Mouse (Mus musculus): Measurements from ENCODE around the gene Kif1b.
"Not testable (repeated sequence)": the region's sequence is repeated elsewhere in the genome, so short reads cannot be mapped to it uniquely, and the experiment has no call there.

Gene Kif1b

DNA sequence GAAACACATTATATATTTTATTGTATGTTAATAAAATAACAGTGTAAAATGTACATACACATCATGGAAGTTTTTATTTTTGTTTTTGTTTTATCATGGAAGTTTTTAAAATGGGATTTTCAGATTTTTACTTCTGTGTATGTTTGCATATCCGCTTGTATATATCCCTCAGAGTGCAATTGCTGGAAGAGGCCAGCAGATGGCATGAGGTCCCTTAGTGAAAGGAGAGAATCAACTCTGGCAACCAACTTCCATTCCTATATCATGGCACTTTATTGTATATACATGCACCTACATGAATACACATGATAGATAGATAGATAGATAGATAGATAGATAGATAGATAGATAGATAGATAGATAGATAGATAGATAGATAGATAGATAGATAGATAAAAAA lies 34.4 kb downstream of the Kif1b start:
- no peak for DNase-seq (ENCODE audit: low read depth in 1 of 2, low spot score in 2 of 2)

- DNase-seq (ENCODE audit: low read depth in 1 of 2, low spot score in 2 of 2): no peak
Observed at GRCm38 (mm10) chr4:149270541-149270940, 37.0 kb downstream of the Kif1b start.

GRCm38 (mm10) chr4:149269026-149269425 lies 38.5 kb downstream of the Kif1b start:
- no peak for DNase-seq (ENCODE audit: low read depth in 1 of 2, low spot score in 2 of 2)

GRCm38 (mm10) chr4:149264895-149265294 lies 42.6 kb downstream of the Kif1b start:
- DNase-seq (ENCODE audit: low read depth in 1 of 2, low spot score in 2 of 2): no peak

GRCm38 (mm10) chr4:149263218-149263617 lies 44.3 kb downstream of the Kif1b start:
- no peak for DNase-seq (ENCODE audit: low read depth in 1 of 2, low spot score in 2 of 2)

DNA sequence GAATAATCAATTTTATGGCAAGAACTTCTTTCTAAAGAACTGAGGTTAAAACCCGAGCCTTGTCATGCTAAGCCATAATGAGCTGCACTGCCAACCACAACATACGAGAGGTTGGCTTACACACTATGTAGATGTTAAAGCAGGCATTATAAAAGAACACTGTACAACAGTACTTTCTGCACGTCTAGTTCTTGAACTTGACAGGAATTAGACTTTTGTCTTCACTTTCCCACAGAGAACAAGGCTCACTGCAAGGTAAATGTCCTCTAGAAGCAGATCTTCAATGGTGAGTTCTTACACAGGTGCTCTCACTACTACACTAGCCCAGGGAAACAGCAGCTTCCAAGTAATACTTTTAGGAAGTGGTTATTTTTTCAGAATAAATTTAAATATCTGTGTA lies 46.0 kb downstream of the Kif1b start:
- DNase-seq (ENCODE audit: low read depth in 1 of 2, low spot score in 2 of 2): no peak

GRCm38 (mm10) chr4:149260911-149261310 lies 46.6 kb downstream of the Kif1b start:
- no peak for DNase-seq (ENCODE audit: low read depth in 1 of 2, low spot score in 2 of 2)

- DNase-seq (ENCODE audit: low read depth in 1 of 2, low spot score in 2 of 2): no peak
Observed at GRCm38 (mm10) chr4:149259391-149260094, 48.0 kb downstream of the Kif1b start.

- no peak for DNase-seq (ENCODE audit: low read depth in 1 of 2, low spot score in 2 of 2)
Observed at GRCm38 (mm10) chr4:149258926-149259325, 48.6 kb downstream of the Kif1b start.

GRCm38 (mm10) chr4:149256511-149257300 lies 50.8 kb downstream of the Kif1b start:
- DNase-seq (ENCODE audit: low read depth in 1 of 2, low spot score in 2 of 2): no peak

DNA sequence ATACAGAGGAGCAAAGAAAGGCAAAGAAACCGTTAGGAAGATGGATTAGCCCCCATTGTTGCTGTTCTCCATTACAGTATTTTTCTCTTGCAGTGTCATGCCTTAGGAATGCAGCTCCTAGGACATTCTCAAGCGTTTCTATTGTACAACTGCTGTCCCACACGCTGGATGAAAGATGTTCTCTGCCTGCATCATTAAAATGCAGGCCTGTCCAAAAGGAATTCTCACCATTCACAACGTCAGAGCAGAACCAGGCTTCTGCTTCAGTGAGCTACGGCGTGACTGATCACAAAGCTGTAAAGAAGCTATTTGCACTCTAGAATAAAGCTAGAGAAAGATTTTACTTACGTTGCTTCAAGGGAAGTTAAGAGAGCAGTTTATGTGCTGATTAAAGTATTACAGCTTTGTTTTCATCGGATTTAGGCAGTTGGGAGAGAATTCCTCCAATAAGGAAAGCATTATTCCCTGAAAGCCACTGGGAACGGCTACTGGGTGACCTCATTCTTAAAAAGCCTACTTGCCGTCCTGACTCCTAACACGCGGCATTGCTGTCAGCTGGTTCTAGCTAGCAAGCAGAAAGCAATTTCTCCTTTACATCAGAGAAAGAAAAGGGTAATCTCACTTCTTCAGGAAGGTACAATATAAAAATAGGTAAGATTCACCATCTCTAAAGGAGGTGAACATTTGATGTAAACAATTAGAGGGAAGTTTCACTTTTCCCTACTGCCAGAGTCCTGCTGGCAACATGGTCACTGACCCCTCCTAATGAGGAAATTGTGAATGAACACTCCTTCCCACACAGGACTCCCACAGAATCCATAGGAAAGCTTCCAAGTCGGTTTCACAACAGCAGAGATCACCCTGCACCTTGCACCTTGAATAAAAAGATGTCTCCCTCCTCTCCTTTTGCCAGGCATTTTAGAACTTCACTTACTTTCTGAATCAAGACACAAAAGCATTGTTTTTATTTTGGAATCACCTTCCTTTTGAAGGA lies 51.9 kb downstream of the Kif1b start:
- DNase-seq (ENCODE audit: low read depth in 1 of 2, low spot score in 2 of 2): no peak

DNA sequence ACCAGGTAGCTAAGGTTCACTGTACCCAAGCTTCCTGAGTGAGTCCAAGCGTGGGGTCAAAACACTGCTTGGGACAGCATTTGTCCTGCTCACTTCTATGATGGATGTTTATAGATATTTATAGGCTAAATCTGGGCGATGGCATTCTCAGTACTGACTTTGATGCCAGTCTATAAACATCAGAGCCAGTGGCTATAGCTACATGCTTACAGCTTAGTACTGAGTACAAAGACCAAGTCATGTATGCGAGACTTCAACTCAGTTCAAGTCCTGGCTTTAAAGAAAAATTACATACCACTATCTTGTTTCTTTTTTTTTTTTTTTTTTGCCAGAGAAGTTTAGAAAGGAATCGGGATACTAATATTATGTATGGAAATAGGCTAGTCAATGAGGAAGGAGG lies 52.7 kb downstream of the Kif1b start:
- no peak for DNase-seq (ENCODE audit: low read depth in 1 of 2, low spot score in 2 of 2)

- no peak for DNase-seq (ENCODE audit: low read depth in 1 of 2, low spot score in 2 of 2)
Observed at GRCm38 (mm10) chr4:149249311-149249710, 58.2 kb downstream of the Kif1b start.

DNA sequence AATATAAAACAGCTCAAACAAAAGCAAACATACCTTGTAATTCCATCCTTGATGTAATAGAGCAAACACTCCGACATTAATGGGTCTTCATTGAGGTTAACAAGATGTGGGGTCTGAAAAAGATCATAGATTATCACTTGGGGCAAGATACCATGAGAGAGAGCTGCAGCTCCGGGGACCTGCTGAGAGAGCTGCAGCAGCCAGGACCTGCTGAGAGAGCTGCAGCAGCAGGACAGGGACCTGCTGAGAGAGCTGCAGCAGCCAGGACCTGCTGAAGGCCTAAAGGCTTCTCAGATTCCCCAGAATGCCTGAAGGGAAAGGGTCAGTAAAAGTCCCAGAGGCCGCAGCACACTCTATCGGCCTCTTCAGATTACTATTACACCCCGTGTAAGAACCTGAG lies 59.7 kb downstream of the Kif1b start:
- no peak for DNase-seq (ENCODE audit: low read depth in 1 of 2, low spot score in 2 of 2)

DNA sequence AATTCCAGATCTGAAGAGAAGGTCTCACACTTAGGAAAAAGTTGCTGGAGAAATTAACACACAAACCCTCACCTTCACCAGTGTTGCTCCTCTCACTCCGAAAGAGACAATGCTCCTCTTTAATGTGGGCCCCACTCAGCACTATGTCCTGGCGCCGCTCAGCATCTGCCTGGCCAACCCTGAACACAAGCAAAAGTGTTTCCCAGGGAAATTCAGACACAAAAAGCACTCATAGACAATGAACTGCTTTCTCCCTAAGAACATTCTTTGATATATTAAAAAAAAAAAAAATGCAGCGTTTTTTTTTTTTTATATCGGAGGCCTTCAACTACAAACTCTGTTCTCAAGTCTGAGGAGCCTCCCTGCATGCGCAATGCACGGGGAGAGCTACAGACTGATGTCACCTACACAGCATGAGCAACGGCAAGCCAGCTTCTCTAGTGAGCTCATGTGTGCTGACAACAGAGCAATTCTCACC lies 60.3 kb downstream of the Kif1b start:
- no peak for DNase-seq (ENCODE audit: low read depth in 1 of 2, low spot score in 2 of 2)

- no peak for DNase-seq (ENCODE audit: low read depth in 1 of 2, low spot score in 2 of 2)
Observed at GRCm38 (mm10) chr4:149246578-149247155, 60.8 kb downstream of the Kif1b start.

GRCm38 (mm10) chr4:149237011-149237410 lies 70.5 kb downstream of the Kif1b start:
- no peak for DNase-seq (ENCODE audit: low read depth in 1 of 2, low spot score in 2 of 2)

DNA sequence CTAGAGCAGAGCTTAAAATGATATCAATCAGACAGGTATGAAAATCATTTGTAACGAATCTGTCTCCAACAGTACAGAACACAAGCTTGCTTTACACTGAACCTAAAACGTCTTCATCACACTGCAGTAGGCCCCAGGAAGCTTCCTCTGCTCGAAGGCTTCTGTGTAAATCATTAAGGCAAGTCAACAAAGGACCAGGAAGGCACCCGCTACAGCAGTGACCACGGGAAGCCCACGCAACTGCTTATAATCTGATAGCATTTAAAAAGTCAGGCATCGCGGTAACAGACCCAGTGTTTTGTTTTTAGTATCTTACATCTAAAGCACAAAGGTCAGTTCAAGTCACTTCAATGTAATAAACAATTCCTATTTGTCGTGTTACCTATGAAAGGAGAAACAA lies 73.6 kb downstream of the Kif1b start:
- no peak for DNase-seq (ENCODE audit: low read depth in 1 of 2, low spot score in 2 of 2)

DNA sequence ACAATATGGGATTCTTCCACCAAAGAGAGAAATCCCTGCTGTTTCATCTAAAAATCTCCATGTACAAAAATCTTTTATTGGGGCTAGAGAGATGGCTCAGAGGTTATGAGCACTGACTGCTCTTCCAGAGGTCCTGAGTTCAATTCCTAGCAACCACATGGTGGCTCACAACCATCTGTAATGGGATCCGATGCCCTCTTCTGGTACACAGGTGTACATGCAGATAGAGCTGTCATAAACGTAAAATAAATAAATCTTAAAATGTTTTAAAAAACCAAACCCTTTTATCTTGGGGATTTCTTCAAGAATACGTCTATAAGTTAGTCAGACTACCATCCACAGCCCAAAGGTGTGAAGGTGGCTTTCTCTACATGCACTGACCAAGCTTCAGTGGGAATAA lies 78.8 kb downstream of the Kif1b start:
- DNase-seq (ENCODE audit: low read depth in 1 of 2, low spot score in 2 of 2): not testable (repeated sequence)

- DNase-seq (ENCODE audit: low read depth in 1 of 2, low spot score in 2 of 2): no peak
Observed at GRCm38 (mm10) chr4:149228256-149228655, 79.2 kb downstream of the Kif1b start.

DNA sequence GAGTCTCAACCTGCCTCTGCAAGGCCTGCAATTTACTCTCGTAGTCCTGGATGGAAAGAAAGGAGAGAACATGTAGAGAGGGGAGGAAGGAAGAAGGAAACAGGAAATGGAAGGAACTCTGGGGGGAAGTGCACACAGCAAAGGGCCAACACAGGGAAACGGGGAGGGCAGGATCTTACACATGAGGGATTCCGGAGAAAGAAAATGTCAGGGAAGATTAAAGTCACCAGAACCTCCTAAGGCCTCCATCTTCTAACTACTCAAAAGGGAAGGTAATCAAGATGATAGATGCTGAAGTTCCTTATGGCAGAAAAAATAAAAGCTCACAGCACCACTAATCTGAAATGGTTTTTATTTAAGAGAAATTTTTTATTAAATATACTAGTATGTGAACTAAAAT lies 81.2 kb downstream of the Kif1b start:
- no peak for DNase-seq (ENCODE audit: low read depth in 1 of 2, low spot score in 2 of 2)
